Mouse (Mus musculus) erythroblast, embryonic 14.5 days (primary cell): ENCODE data around the gene Gm13199.

Experiments used
- GATA1 ChIP-seq: IDR thresholded peaks from 2 replicates; pipeline ENCODE4 v1.6.1; 2012; ENCODE audit warnings: low read length, inconsistent platforms, mixed read lengths
- TAL1 ChIP-seq: IDR thresholded peaks from 3 replicates; pipeline ENCODE4 v1.6.1; 2012; ENCODE audit warnings: low read length, inconsistent platforms, mixed read lengths

DNA sequence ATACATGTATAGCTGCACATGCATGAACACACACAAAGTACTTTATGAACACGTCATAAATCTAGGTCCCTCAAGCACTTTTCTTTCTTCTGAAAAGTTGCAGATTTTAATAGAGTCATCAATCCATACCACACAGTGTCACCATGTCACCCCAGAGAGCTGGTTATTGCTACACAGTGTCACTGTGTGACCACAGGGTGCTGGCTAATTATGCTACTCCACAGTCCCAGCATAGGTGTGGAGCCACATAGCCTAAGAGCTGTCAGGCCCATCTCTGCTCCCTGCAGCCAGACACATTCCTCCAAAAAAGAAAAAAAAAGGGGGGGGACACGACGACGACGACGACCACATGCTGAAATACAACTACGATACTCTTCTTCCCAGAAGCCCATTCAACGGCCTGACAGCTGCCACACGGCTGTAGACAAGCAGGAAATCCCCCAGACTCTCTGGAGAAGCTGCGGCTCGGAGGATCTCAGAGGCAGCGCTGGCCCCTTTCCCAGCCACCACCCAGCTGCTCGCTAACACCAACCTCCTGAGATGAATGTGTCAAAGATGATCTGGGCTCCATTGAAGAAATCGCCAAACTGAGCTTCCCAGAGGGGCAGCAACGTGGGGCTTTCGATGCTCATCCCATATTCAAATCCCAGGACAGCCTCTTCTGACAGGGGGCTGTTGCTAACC lies 48.7 kb upstream of the Gm13199 start:
- TF ChIP-seq GATA1 (no peak), TAL1 (no peak)
